Mouse (Mus musculus) gonadal fat pad, adult 2 months (tissue): ENCODE data around the gene Gm31571. TPM values are rescaled to one million over a fixed set of nuclear protein-coding genes. Genes with fewer than 3 reads are reported as not detected.
"Not testable (repeated sequence)": the region's sequence is repeated elsewhere in the genome, so short reads cannot be mapped to it uniquely, and the experiment has no call there.

ENCODE experiments used
- DNase-seq: peaks from one replicate; pipeline ENCODE4 v3.0.0-alpha.2; 2012; ENCODE audit warnings: low read depth
- polyA plus RNA-seq: library from polyadenylated mRNA; depleted of rRNA; stranded (reverse); fragments of >200 nt; gene quantifications from 2 replicates; pipeline ENCODE4 v1.2.3, GENCODE M21; 2012; rRNA removed

Gene Gm31571
- polyA plus RNA-seq = not detected in 2 replicates

- DNase-seq = not testable (repeated sequence)
Observed at GRCm38 (mm10) chrY:22051253-22051652, at the start of gene Gm31571. TSS of gene Gm31571 (minus strand) at chrY:22051353.
